Mouse (Mus musculus) limb, embryonic 13.5 days (tissue): ENCODE results near the gene Rps3. TPM values are rescaled to one million over a fixed set of nuclear protein-coding genes. Genes with fewer than 3 reads are reported as not detected.

Experiments
- ATAC-seq: fragments of 200-750 bp; cut with Nextera tagmentation; 2 replicates; pipeline ENCODE4 v1.8.0; 2017; ENCODE audit warnings: low read depth, moderate number of reproducible peaks, moderate TSS enrichment; ENCODE audit not compliant: low FRiP score
- H3K27ac ChIP-seq: fragments of 300-500 bp; sonication (generic); 2 replicates; pipeline ENCODE4 v1.5.1; 2015; ENCODE audit warnings: inconsistent platforms, mild to moderate bottlenecking, moderate library complexity
- H3K27me3 ChIP-seq: fragments of 300-500 bp; sonication (generic); 2 replicates; pipeline ENCODE4 v1.6.1; 2015; ENCODE audit warnings: mild to moderate bottlenecking, inconsistent platforms
- H3K36me3 ChIP-seq: fragments of 300-500 bp; sonication (generic); 2 replicates; pipeline ENCODE4 v1.6.1; 2015; ENCODE audit warnings: inconsistent platforms, mild to moderate bottlenecking, moderate library complexity
- H3K4me1 ChIP-seq: fragments of 300-500 bp; sonication (generic); 2 replicates; pipeline ENCODE4 v1.6.1; 2015; ENCODE audit warnings: inconsistent platforms
- H3K4me2 ChIP-seq: fragments of 300-500 bp; sonication (generic); replicated peaks from 2 replicates; pipeline ENCODE4 v1.6.1; 2015; ENCODE audit warnings: inconsistent platforms, mild to moderate bottlenecking, moderate library complexity
- H3K4me3 ChIP-seq: fragments of 300-500 bp; sonication (generic); 2 replicates; pipeline ENCODE4 v1.5.1; 2015; ENCODE audit warnings: moderate library complexity, mild to moderate bottlenecking, inconsistent platforms
- H3K9ac ChIP-seq: fragments of 300-500 bp; sonication (generic); 2 replicates; pipeline ENCODE4 v1.6.1; 2015; ENCODE audit warnings: mild to moderate bottlenecking, inconsistent platforms
- H3K9me3 ChIP-seq: fragments of 300-500 bp; sonication (generic); 2 replicates; pipeline ENCODE4 v1.6.1; 2016; ENCODE audit warnings: inconsistent platforms
- WGBS: fragments of 180-500 bp; shearing (Covaris S2); methylation state at CpG from one replicate; pipeline ENCODE4 v1.1.7; 2015; 5-methylcytosine and 5-hydroxymethylcytosine counted together
- polyA plus RNA-seq: library from polyadenylated mRNA; unstranded; fragments of >200 nt; fragmentation: Nextera tagmentation; extraction: Ambion mirVana; gene quantifications from 2 replicates; pipeline ENCODE4 v1.2.1, GENCODE M21; 2015

Rps3 gene
- polyA plus RNA-seq, 1 experiment from 2014 or later: 767 TPM

GRCm38 (mm10) chr7:99504556-99504955 lies 21.0 kb upstream of the Rps3 start:
- Histone ChIP-seq H3K27ac (no peak overlapping the region), H3K4me2 (no peak overlapping the region), H3K36me3 (no peaks in the 10 kb centered on the region), H3K4me1 (no peaks in the 10 kb centered on the region), H3K4me3 (no peak overlapping the region), H3K27me3 (no peaks in the 10 kb centered on the region), H3K9me3 (no peaks in the 10 kb centered on the region), H3K9ac (no peak overlapping the region)
- ATAC-seq: no peak

- 46% methylated on average over 1 of the region's 1 CpGs for WGBS
- Histone ChIP-seq H3K9me3 (no peaks in the 10 kb centered on the region), H3K4me2 (no peak overlapping the region)
Observed at GRCm38 (mm10) chr7:99501148-99501547, 17.6 kb upstream of the Rps3 start.

GRCm38 (mm10) chr7:99500655-99501054 lies 17.1 kb upstream of the Rps3 start:
- ATAC-seq: no peak
- Histone ChIP-seq H3K27ac (no peak overlapping the region), H3K4me3 (no peak overlapping the region), H3K36me3 (no peaks in the 10 kb centered on the region), H3K9ac (no peak overlapping the region), H3K4me2 (no peak overlapping the region), H3K4me1 (no peaks in the 10 kb centered on the region), H3K9me3 (no peaks in the 10 kb centered on the region), H3K27me3 (no peaks in the 10 kb centered on the region)
- WGBS: 26% methylated on average over 5 of the region's 5 CpGs

More at GRCm38 (mm10) chr7:99501148-99501547, 17.6 kb upstream of the Rps3 start:
- H3K4me3 ChIP-seq: no peak overlapping the region
- H3K27me3 ChIP-seq: no peaks in the 10 kb centered on the region
- no peak overlapping the region for H3K9ac ChIP-seq
- H3K4me1 ChIP-seq: no peaks in the 10 kb centered on the region
- no peak overlapping the region for H3K27ac ChIP-seq
- H3K36me3 ChIP-seq: no peaks in the 10 kb centered on the region
- ATAC-seq: no peak

- Histone ChIP-seq H3K9me3 (no peaks in the 10 kb centered on the region), H3K9ac (no peak overlapping the region), H3K27me3 (no peaks in the 10 kb centered on the region), H3K4me1 (no peaks in the 10 kb centered on the region), H3K4me3 (no peak overlapping the region), H3K27ac (no peak overlapping the region), H3K36me3 (no peaks in the 10 kb centered on the region), H3K4me2 (no peak overlapping the region)
- peak; percentile 85 for ATAC-seq
- 3% methylated on average over 8 of the region's 8 CpGs for WGBS
Observed at GRCm38 (mm10) chr7:99500201-99500600, 16.7 kb upstream of the Rps3 start.

GRCm38 (mm10) chr7:99499128-99499527 lies 15.6 kb upstream of the Rps3 start:
- Histone ChIP-seq H3K27ac (no peak overlapping the region), H3K4me3 (no peak overlapping the region), H3K27me3 (no peaks in the 10 kb centered on the region), H3K4me1 (no peaks in the 10 kb centered on the region), H3K9ac (no peak overlapping the region), H3K4me2 (no peak overlapping the region), H3K9me3 (no peaks in the 10 kb centered on the region), H3K36me3 (no peaks in the 10 kb centered on the region)
- no peak for ATAC-seq
- 73% methylated on average over 1 of the region's 1 CpGs for WGBS

GRCm38 (mm10) chr7:99489708-99490107 lies 6.2 kb upstream of the Rps3 start:
- 0 out of 2 replicates have a peak, but pooled peaks cover 5% of the 10 kb centered on the region for H3K27me3 ChIP-seq
- 64% methylated on average over 5 of the region's 5 CpGs for WGBS
- no peak for ATAC-seq
- no peak overlapping the region for H3K27ac ChIP-seq
- peaks cover 8% of the 10 kb centered on the region for H3K9me3 ChIP-seq
- H3K4me3 ChIP-seq: no peak overlapping the region
- no peak overlapping the region for H3K9ac ChIP-seq
- H3K4me2 ChIP-seq: no peak overlapping the region
- no peaks in the 10 kb centered on the region for H3K4me1 ChIP-seq
- no peaks in the 10 kb centered on the region for H3K36me3 ChIP-seq

GRCm38 (mm10) chr7:99484679-99485078 lies 1.1 kb upstream of the Rps3 start:
- Histone ChIP-seq H3K9me3 (no peaks in the 10 kb centered on the region), H3K4me2 (no peak overlapping the region), H3K27ac (no peak overlapping the region), H3K9ac (no peak overlapping the region), H3K4me1 (peaks cover 33% of the 10 kb centered on the region), H3K27me3 (0 out of 2 replicates have a peak, but pooled peaks cover 5% of the 10 kb centered on the region), H3K36me3 (peaks cover 27% of the 10 kb centered on the region), H3K4me3 (no peak overlapping the region)
- ATAC-seq: no peak
- 91% methylated on average over 1 of the region's 1 CpGs for WGBS

- ATAC-seq: peak; percentile 30; the same call in 1 of the 2 replicates
- H3K27ac ChIP-seq: no peak overlapping the region
Observed at GRCm38 (mm10) chr7:99483924-99484319, 384 bp upstream of the Rps3 start.

GRCm38 (mm10) chr7:99482637-99483036 lies 901 bp downstream of the Rps3 start:
- Histone ChIP-seq H3K36me3 (peaks cover 48% of the 10 kb centered on the region), H3K27me3 (0 out of 2 replicates have a peak, but pooled peaks cover 5% of the 10 kb centered on the region)

More at GRCm38 (mm10) chr7:99483924-99484319, 384 bp upstream of the Rps3 start:
- 44% methylated on average over 8 of the region's 8 CpGs for WGBS
- H3K4me1 ChIP-seq: peaks cover 40% of the 10 kb centered on the region
- H3K36me3 ChIP-seq: peaks cover 35% of the 10 kb centered on the region
- H3K27me3 ChIP-seq: 0 out of 2 replicates have a peak, but pooled peaks cover 5% of the 10 kb centered on the region
- peak overlapping the region; percentile 54 for H3K4me2 ChIP-seq
- H3K9ac ChIP-seq: no peak overlapping the region
- H3K9me3 ChIP-seq: no peaks in the 10 kb centered on the region
- H3K4me3 ChIP-seq: peak overlapping the region; percentile 81

GRCm38 (mm10) chr7:99477235-99477634 lies 6.3 kb downstream of the Rps3 start:
- Histone ChIP-seq H3K4me3 (no peak overlapping the region), H3K36me3 (peaks cover 96% of the 10 kb centered on the region)

More at GRCm38 (mm10) chr7:99482637-99483036, 901 bp downstream of the Rps3 start:
- Histone ChIP-seq H3K9me3 (no peaks in the 10 kb centered on the region), H3K4me2 (peak overlapping the region; percentile 97), H3K27ac (no peak overlapping the region; the same call in 1 of the 2 replicates), H3K4me1 (peaks cover 42% of the 10 kb centered on the region), H3K4me3 (peak overlapping the region; percentile 81), H3K9ac (peak overlapping the region; percentile 89)
- no peak for ATAC-seq
- 3% methylated on average over 6 of the region's 6 CpGs for WGBS

GRCm38 (mm10) chr7:99476558-99477114 lies 6.9 kb downstream of the Rps3 start:
- Histone ChIP-seq H3K27me3 (no peaks in the 10 kb centered on the region), H3K9me3 (no peaks in the 10 kb centered on the region), H3K27ac (0 out of 2 replicates have a peak overlapping the region, but pooled peaks have one; percentile 28), H3K36me3 (peaks cover 95% of the 10 kb centered on the region), H3K4me3 (no peak overlapping the region), H3K4me2 (no peak overlapping the region), H3K4me1 (peaks cover 29% of the 10 kb centered on the region), H3K9ac (no peak overlapping the region)
- ATAC-seq: no peak
- 44% methylated on average over 3 of the region's 3 CpGs for WGBS

More at GRCm38 (mm10) chr7:99477235-99477634, 6.3 kb downstream of the Rps3 start:
- H3K27me3 ChIP-seq: no peaks in the 10 kb centered on the region
- H3K4me1 ChIP-seq: peaks cover 35% of the 10 kb centered on the region
- H3K27ac ChIP-seq: no peak overlapping the region
- H3K9ac ChIP-seq: no peak overlapping the region
- 87% methylated on average over 5 of the region's 5 CpGs for WGBS
- ATAC-seq: no peak
- no peaks in the 10 kb centered on the region for H3K9me3 ChIP-seq
- no peak overlapping the region for H3K4me2 ChIP-seq

GRCm38 (mm10) chr7:99475562-99475911 lies 8.0 kb downstream of the Rps3 start:
- WGBS: 91% methylated on average over 2 of the region's 2 CpGs
- Histone ChIP-seq H3K36me3 (peaks cover 84% of the 10 kb centered on the region), H3K4me3 (no peak overlapping the region), H3K9ac (no peak overlapping the region), H3K9me3 (no peaks in the 10 kb centered on the region), H3K27ac (no peak overlapping the region), H3K4me2 (no peak overlapping the region), H3K4me1 (peaks cover 18% of the 10 kb centered on the region), H3K27me3 (no peaks in the 10 kb centered on the region)
- ATAC-seq: no peak
